Mouse (Mus musculus): ENCODE data around the gene Gm49369. TPM values are rescaled to one million over a fixed set of nuclear protein-coding genes. Genes with fewer than 3 reads are reported as not detected.
A peak's percentile ranks its signal among the peaks of the same experiment; 100 is the strongest.
"Not testable (repeated sequence)": the region's sequence is repeated elsewhere in the genome, so short reads cannot be mapped to it uniquely, and the experiment has no call there.

Gm49369 gene
- polyA plus RNA-seq, 1 experiment from 2014 or later: 2.5 TPM

DNA sequence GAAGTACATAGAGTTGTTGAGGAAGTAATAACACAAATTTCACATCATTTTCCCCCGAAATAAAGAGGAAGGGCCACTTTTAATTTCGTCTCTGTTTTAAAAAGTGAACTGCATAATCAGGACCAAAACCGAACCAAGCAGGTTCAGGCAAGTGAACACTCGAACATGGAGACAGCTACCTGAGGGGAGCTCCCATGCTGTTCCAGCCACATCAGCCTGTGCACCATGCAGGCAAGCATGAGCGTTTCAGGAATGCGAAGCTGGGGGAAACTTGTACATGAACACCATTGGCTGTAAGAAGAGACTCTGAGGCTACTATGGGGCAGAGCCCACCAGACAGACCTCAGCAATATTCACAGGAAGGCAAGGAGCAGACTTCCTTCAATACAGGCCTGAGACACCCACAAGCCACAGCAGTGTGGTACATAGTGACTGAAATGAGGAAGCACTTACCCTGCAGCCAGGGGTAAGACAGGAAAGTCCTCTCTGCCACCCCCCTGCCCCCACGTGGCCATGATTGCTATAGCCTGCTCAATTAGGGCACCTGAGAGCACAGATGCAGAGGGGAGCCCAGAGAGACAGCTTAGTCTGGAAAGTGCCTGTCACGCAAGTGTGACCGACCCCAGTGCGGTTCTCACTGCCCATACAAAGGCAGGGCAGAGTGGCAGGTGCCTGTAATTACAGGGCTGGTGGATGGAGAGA lies 42.0 kb downstream of the Gm49369 start:
- no peaks in the 10 kb centered on the region for H3K36me3 ChIP-seq
- peaks cover 26% of the 10 kb centered on the region for H3K4me1 ChIP-seq
- H3K9me3 ChIP-seq (replicated peaks): no peaks in the 10 kb centered on the region
- H3K4me2 ChIP-seq: no peak overlapping the region
- peak overlapping the region; percentile 54 for H3K27ac ChIP-seq
- no peak overlapping the region for H3K4me3 ChIP-seq (replicated peaks)
- WGBS: 44% methylated on average over 10 of the region's 10 CpGs
- no peak overlapping the region for H3K9ac ChIP-seq
- ATAC-seq (replicated peaks; ENCODE audit: low FRiP score): peak; percentile 66
- no peaks in the 10 kb centered on the region for H3K27me3 ChIP-seq

DNA sequence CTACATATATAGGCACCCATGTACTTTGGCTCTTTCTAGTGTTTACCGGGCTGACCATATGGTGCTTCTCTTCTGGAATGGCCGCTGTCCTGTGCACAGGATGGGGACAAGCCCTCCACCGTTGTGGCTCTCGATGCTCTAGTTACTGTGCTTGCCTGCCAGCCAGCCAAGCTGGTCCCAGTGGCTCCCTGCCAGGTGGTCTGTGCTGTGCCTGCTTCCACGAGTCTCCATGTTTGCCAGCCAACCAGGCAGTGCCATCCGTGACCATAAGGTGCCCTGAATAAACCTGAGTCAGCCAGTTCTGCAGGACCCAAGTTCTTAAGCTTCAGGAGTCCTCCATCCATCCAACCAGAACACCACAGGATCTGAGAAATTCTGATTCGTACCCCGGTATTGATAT lies 47.3 kb downstream of the Gm49369 start:
- Histone ChIP-seq H3K4me1 (peaks cover 19% of the 10 kb centered on the region), H3K9me3 (replicated peaks) (no peaks in the 10 kb centered on the region), H3K27me3 (no peaks in the 10 kb centered on the region), H3K9ac (no peak overlapping the region), H3K4me2 (no peak overlapping the region), H3K36me3 (no peaks in the 10 kb centered on the region), H3K4me3 (replicated peaks) (no peak overlapping the region), H3K27ac (no peak overlapping the region)
- WGBS: 86% methylated on average over 8 of the region's 8 CpGs
- no peak for ATAC-seq (replicated peaks; ENCODE audit: low FRiP score)

DNA sequence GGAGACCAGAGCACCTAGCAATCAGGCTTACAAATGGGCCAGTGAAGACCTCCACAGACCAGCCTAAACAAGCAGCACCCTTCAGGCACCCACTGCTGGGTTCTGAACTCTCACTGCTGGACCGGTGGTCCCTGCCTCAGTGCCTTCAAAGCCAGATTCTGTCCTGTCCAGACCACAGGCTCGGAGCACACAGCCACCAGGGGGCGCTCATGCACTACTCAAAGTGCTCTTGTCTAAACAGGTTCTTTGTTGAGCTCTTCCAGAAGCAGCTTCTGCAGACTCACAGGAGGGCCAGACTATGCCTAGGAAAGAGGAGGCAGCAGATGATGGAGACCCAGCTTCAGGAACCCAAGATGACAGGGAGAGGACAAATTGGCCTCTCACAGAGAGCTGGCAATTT lies 48.2 kb downstream of the Gm49369 start:
- no peaks in the 10 kb centered on the region for H3K9me3 ChIP-seq (replicated peaks)
- WGBS: 0% methylated on average over 3 of the region's 3 CpGs

DNA sequence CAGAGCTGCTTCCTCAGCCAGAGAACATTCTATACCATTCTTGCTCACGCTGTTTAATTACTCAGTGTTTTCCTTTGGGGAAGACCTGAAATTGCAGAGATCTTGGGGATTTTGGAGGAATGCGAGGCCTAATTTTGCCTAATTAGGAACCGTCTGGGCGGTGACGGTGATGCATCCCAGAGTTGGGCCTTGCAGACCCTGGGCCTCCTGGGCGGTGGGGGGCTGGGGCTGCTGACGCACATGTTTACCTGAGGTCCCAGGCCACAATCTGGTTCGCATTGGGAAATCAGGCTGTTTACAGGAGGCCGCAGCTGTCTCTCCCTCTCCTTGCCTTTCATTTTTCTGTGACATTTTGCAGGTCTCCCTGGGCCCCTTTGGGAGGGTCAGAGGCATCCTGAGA lies 49.7 kb downstream of the Gm49369 start:
- H3K27ac ChIP-seq; H3K4me2 ChIP-seq; H3K9ac ChIP-seq; H3K36me3 ChIP-seq; H3K4me3 ChIP-seq (replicated peaks); H3K27me3 ChIP-seq; H3K9me3 ChIP-seq (replicated peaks); ATAC-seq (replicated peaks; ENCODE audit: low FRiP score): not testable (repeated sequence)
- 78% methylated on average over 5 of the region's 9 CpGs for WGBS
- peaks cover 24% of the 10 kb centered on the region for H3K4me1 ChIP-seq

More for the DNA sequence above, 48.2 kb downstream of the Gm49369 start:
- Histone ChIP-seq H3K27me3 (no peaks in the 10 kb centered on the region), H3K27ac (no peak overlapping the region), H3K36me3 (no peaks in the 10 kb centered on the region), H3K4me3 (replicated peaks) (no peak overlapping the region), H3K4me2 (no peak overlapping the region), H3K4me1 (peaks cover 18% of the 10 kb centered on the region), H3K9ac (no peak overlapping the region)
- ATAC-seq (replicated peaks; ENCODE audit: low FRiP score): peak; percentile 80

DNA sequence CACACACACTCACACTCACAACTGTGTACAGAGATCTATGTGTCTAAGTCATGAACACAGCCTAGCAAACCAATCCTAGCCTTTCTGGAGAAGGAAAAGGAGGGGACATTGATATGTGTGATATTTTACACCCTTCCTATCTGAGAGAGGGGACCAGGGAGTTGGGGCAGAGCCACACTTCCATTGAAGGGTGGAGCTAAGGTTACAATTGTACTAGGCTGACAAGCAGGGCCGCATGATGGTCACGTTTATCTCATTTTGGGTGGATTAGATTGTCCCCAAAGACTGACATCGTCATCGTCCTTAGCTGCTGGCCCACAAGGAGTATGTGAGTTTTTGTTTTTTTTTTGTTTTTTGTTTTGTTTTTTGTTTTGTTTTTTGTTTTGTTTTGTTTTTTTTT lies 51.2 kb downstream of the Gm49369 start:
- 83% methylated on average over 4 of the region's 4 CpGs for WGBS
- no peak overlapping the region for H3K4me3 ChIP-seq (replicated peaks)
- H3K9me3 ChIP-seq (replicated peaks): no peaks in the 10 kb centered on the region
- ATAC-seq (replicated peaks; ENCODE audit: low FRiP score): no peak
- H3K27me3 ChIP-seq: no peaks in the 10 kb centered on the region
- peaks cover 35% of the 10 kb centered on the region for H3K4me1 ChIP-seq
- no peaks in the 10 kb centered on the region for H3K36me3 ChIP-seq
- H3K27ac ChIP-seq: no peak overlapping the region
- H3K9ac ChIP-seq: no peak overlapping the region
- no peak overlapping the region for H3K4me2 ChIP-seq

DNA sequence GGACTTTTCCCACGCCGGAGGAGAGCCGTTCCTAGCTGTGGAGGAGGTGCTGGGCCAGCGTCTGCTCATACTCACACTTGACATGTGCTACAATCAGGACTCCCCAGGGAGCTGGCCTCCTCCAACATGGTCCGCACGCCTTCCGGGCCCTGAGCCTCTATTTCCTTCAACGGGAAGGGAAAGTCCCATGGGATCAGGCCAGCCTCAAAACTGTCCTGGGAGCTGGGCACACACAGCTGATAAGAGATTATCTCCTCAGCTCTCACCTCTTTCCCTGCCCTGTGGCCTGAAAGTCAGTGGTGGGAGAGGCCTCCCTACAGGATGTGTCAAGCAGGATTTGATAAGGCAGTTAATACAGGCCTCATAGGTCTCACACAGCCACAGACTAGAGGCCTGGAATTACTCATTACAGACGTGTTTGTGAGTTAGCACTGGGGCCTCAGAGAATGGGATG lies 52.2 kb downstream of the Gm49369 start:
- H3K27me3 ChIP-seq: no peaks in the 10 kb centered on the region
- WGBS: 36% methylated on average over 9 of the region's 9 CpGs
- H3K4me3 ChIP-seq (replicated peaks): no peak overlapping the region
- H3K4me1 ChIP-seq: peaks cover 35% of the 10 kb centered on the region
- H3K27ac ChIP-seq: peak overlapping the region; percentile 63
- H3K4me2 ChIP-seq: no peak overlapping the region
- H3K9me3 ChIP-seq (replicated peaks): no peaks in the 10 kb centered on the region
- ATAC-seq (replicated peaks; ENCODE audit: low FRiP score): peak; percentile 64
- no peak overlapping the region for H3K9ac ChIP-seq
- H3K36me3 ChIP-seq: no peaks in the 10 kb centered on the region

DNA sequence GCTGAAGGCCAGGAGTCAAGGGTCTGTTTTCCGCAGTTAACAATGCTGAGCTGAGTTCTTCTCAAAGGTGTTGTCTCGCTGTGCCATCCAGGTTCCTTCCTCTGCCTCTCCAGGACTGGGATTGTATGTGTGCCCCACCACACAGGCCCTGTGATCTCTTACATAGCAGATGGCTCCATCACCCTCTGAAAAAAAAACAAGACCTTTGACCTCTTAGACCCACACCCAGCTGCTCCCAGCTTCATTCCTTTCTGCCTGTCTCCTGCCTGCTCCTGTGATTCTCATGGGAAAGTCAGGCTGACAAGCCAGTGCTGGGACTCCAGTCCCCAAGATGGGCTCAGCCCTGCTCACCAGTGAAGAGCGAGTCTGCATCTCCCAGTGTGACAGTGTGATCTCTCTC lies 54.0 kb downstream of the Gm49369 start:
- no peak overlapping the region for H3K27ac ChIP-seq
- no peaks in the 10 kb centered on the region for H3K9me3 ChIP-seq (replicated peaks)
- no peak for ATAC-seq (replicated peaks; ENCODE audit: low FRiP score)
- WGBS: 48% methylated on average over 3 of the region's 3 CpGs
- H3K36me3 ChIP-seq: no peaks in the 10 kb centered on the region
- H3K4me1 ChIP-seq: peaks cover 33% of the 10 kb centered on the region
- H3K9ac ChIP-seq: no peak overlapping the region
- no peak overlapping the region for H3K4me2 ChIP-seq
- no peaks in the 10 kb centered on the region for H3K27me3 ChIP-seq
- H3K4me3 ChIP-seq (replicated peaks): no peak overlapping the region

DNA sequence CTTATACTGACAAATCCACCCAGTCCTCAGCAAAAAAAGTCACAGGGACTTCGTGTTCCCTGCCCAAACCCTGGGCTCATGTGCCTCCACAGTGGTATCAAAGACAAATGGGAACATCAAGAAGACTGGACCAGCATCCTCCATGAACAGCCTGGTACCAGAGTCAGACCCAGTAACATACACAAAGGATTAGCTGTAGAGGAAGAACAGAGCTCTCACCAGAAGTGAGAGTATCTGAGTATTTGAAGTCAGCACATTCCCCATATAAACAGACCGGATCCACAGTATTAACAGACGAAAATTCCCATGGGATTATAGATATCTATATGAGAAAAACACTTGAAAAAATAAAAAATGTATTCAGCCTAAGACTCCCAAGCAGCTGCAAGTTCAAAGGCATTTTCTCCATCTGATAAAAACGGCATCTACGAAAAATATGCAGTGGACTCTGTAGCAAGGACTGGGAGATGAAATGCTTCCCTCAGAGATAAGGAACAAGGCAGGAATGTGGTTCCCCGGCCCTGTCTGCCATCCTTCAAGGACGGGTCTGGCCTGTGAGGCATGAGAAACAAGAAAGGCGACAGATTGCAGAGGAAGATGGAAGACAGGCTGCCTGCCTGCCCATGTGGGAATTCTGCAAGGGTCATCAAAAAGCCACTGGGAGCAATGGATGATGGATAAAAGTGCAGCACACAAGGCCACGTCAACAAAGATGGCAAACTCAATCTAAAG lies 55.6 kb downstream of the Gm49369 start:
- WGBS: 47% methylated on average over 9 of the region's 9 CpGs
- Histone ChIP-seq H3K36me3 (no peaks in the 10 kb centered on the region), H3K4me2 (no peak overlapping the region), H3K4me3 (replicated peaks) (no peak overlapping the region), H3K27me3 (no peaks in the 10 kb centered on the region), H3K4me1 (peaks cover 33% of the 10 kb centered on the region), H3K9me3 (replicated peaks) (no peaks in the 10 kb centered on the region), H3K9ac (no peak overlapping the region), H3K27ac (peak overlapping the region; percentile 68)
- ATAC-seq (replicated peaks; ENCODE audit: low FRiP score): no peak

DNA sequence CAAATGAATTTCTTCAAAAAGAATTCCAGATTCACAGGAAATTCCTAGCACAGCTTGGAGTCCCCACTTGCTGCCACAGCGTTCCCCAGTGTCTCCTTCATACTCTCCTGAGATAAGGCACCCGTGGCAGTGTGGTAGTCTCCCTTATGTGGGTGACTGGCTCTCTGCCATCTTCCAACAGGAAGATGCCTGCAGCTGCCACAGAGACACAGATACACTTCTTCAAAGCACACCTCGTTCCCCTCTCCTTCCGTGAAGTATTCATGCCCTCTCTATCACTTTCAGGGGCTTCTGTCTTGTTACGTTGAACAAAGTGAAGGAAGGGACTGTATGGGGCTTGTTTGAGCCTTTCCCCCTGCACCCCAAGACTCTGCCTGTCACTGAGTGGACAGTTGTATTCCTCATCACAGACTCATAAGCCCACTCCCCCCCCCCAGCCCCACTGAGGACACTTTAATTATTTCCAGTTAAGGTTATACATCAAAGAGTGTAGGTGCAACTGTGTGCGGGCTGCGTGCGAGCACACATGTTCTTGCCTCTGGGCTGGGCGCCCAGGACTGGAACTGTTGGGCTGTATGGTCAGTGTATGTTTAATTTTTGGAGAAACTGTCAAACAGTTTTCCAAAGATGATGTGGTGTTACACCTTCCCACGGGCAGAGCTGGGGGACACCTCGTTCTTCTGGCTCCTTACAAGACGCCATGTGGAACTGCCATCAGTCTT lies 58.9 kb downstream of the Gm49369 start:
- H3K9me3 ChIP-seq (replicated peaks): no peaks in the 10 kb centered on the region
- H3K27ac ChIP-seq: no peak overlapping the region
- H3K36me3 ChIP-seq: no peaks in the 10 kb centered on the region
- no peaks in the 10 kb centered on the region for H3K27me3 ChIP-seq
- WGBS: 87% methylated on average over 12 of the region's 12 CpGs
- peaks cover 28% of the 10 kb centered on the region for H3K4me1 ChIP-seq
- H3K9ac ChIP-seq: no peak overlapping the region
- H3K4me3 ChIP-seq (replicated peaks): no peak overlapping the region
- H3K4me2 ChIP-seq: no peak overlapping the region
- ATAC-seq (replicated peaks; ENCODE audit: low FRiP score): no peak

DNA sequence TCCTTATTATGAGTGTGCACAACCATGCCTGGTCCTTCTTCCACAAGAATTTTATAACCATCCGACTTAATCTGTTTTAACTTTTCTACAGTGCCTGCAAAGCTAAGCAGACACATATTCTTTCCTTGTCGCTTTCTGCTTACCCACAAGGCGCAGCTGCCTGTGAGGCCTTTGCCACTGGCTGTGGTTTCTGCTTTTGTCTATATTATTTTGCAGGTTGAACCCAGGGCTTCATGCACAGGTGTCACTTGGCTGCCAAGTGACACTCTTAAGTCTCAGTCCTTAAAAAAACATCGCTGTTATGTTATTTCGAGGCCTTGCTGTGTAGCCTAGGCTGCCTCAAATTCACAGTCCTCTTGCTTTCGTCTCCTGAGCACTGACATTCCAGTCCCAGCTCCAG lies 59.8 kb downstream of the Gm49369 start:
- no peak for ATAC-seq (replicated peaks; ENCODE audit: low FRiP score)
- no peaks in the 10 kb centered on the region for H3K36me3 ChIP-seq
- 92% methylated on average over 6 of the region's 6 CpGs for WGBS

DNA sequence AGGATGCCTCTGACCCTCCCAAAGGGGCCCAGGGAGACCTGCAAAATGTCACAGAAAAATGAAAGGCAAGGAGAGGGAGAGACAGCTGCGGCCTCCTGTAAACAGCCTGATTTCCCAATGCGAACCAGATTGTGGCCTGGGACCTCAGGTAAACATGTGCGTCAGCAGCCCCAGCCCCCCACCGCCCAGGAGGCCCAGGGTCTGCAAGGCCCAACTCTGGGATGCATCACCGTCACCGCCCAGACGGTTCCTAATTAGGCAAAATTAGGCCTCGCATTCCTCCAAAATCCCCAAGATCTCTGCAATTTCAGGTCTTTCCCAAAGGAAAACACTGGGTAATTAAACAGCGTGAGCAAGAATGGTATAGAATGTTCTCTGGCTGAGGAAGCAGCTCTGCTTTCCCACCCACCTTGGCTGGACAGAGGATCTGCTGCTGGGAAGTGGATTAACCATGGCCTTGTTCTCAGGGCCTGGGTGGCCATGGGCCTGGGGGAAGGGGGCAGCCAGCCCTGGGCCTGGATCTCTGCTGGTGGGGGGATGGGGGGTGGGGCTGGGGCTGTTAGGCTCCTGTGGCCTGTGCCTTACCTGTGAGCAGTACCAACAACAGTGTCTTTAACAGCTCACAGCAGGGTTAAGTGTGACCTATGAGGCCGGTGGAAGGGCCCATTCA lies 60.7 kb downstream of the Gm49369 start:
- H3K4me1 ChIP-seq: peaks cover 21% of the 10 kb centered on the region
- not testable (repeated sequence) for H3K9ac ChIP-seq; H3K36me3 ChIP-seq; H3K4me3 ChIP-seq (replicated peaks); H3K4me2 ChIP-seq; ATAC-seq (replicated peaks; ENCODE audit: low FRiP score); H3K27me3 ChIP-seq; H3K9me3 ChIP-seq (replicated peaks)
- 71% methylated on average over 7 of the region's 10 CpGs for WGBS
- peak overlapping the region; percentile 59; the same call in 1 of the 2 replicates for H3K27ac ChIP-seq

More for the DNA sequence above, 59.8 kb downstream of the Gm49369 start:
- H3K4me2 ChIP-seq: no peak overlapping the region
- H3K4me1 ChIP-seq: peaks cover 24% of the 10 kb centered on the region
- H3K9me3 ChIP-seq (replicated peaks): no peaks in the 10 kb centered on the region
- no peak overlapping the region for H3K27ac ChIP-seq
- H3K4me3 ChIP-seq (replicated peaks): no peak overlapping the region
- H3K9ac ChIP-seq: no peak overlapping the region
- H3K27me3 ChIP-seq: no peaks in the 10 kb centered on the region

Measured in kidney, embryonic 15.5 days (tissue).